10 mouse cellular contexts compared by ENCODE assay signal in genomic region chr13:83987746-83988423, GRCm38 (mm10).
DNase-seq lines count a peak whose midpoint lies in the region; ATAC-seq lines count a peak whose summit lies in the region.
"Had no signal": no experiment of that assay in that cellular context is flagged by ENCODE, and none has a peak within 500 bp of the region (broad histone marks: within the 10 kb centered on the region; RNA-seq: fewer than 3 reads in every experiment).

No protein-coding gene starts in this region.

- peak; percentile 29 for DNase-seq in limb, embryonic 11.5 days (ENCODE audit: low spot score)
- DNase-seq in limb, embryonic 10.5 days (ENCODE audit: low spot score) = no peak
- DNase-seq in frontal cortex, postnatal 36 days (ENCODE audit: low spot score in 2 of 2) = peak; percentile 71 to 88
- DNase-seq in left cerebral cortex, adult 9 months (ENCODE audit: low spot score in 2 of 2) = peak; percentile 70 to 79
- DNase-seq in right cerebral cortex, adult 2 months (ENCODE audit: low spot score in 2 of 2) = peak; percentile 81 to 82
- DNase-seq in heart, postnatal 14 days = no peak
- no peak for DNase-seq in thymus, adult 18-20 months
- no peak for DNase-seq in adrenal gland, postnatal 14 days

- no peaks in the 10 kb centered on the region for H3K4me1 ChIP-seq in limb, embryonic 11.5 days (ENCODE audit: control insufficient read depth, insufficient read depth, low read length)
- H3K4me1 ChIP-seq in limb, embryonic 10.5 days = no peaks in the 10 kb centered on the region

- no peak overlapping the region for H3K4me3 ChIP-seq in limb, embryonic 11.5 days (ENCODE audit: low read depth, low read length)
- no peak overlapping the region for H3K4me3 ChIP-seq in limb, embryonic 10.5 days
- H3K4me3 ChIP-seq: erythroblast, embryonic 14.5 days had no signal

- 0 out of 2 replicates have a peak, but pooled peaks have one; percentile 62 for ATAC-seq in limb, embryonic 11.5 days (ENCODE audit: insufficient number of reproducible peaks, low FRiP score, low TSS enrichment, low read depth)

- H3K36me3 ChIP-seq in limb, embryonic 11.5 days (ENCODE audit: control insufficient read depth, insufficient read depth, low read length) = no peaks in the 10 kb centered on the region
- H3K36me3 ChIP-seq in limb, embryonic 10.5 days = no peaks in the 10 kb centered on the region

- H3K9me3 ChIP-seq in limb, embryonic 11.5 days (ENCODE audit: control insufficient read depth, low read length) = no peaks in the 10 kb centered on the region
- no peaks in the 10 kb centered on the region for H3K9me3 ChIP-seq in limb, embryonic 10.5 days (replicated peaks)

- H3K4me2 ChIP-seq in limb, embryonic 11.5 days (ENCODE audit: low read depth, severe bottlenecking) = no peak overlapping the region; the same call in 1 of the 2 replicates

- no peak overlapping the region for H3K9ac ChIP-seq in limb, embryonic 11.5 days (ENCODE audit: low read length)

- H3K27me3 ChIP-seq in limb, embryonic 11.5 days (ENCODE audit: control insufficient read depth, insufficient read depth, low read length) = no peaks in the 10 kb centered on the region
- no peaks in the 10 kb centered on the region for H3K27me3 ChIP-seq in limb, embryonic 10.5 days (ENCODE audit: low read depth, poor library complexity, severe bottlenecking)
- H3K27me3 ChIP-seq: CH12.LX had no signal

- 48% methylated on average over 11 of the region's 11 CpGs for WGBS in limb, embryonic 11.5 days
- WGBS in limb, embryonic 10.5 days = 77% methylated on average over 11 of the region's 11 CpGs

- H3K27ac ChIP-seq in limb, embryonic 11.5 days (replicated peaks; ENCODE audit: low read depth, low read length) = no peak overlapping the region
- no peak overlapping the region for H3K27ac ChIP-seq in limb, embryonic 10.5 days

- intact Hi-C loops in heart, postnatal 14 days (cut with DNase I) = no loop called here

Comparison
In these comparisons a context has a peak if more than half of its experiments do, and no peak if none do; other contexts are left out.
1. DNase-seq: peak in limb, embryonic 11.5 days (single experiment), frontal cortex, postnatal 36 days (2 of 2), left cerebral cortex, adult 9 months (2 of 2) and right cerebral cortex, adult 2 months (2 of 2); none in limb, embryonic 10.5 days (single experiment), heart, postnatal 14 days (0 of 2), thymus, adult 18-20 months (0 of 2) and adrenal gland, postnatal 14 days (single experiment).